20 mouse cellular contexts compared by ENCODE assay signal in the genomic region with DNA sequence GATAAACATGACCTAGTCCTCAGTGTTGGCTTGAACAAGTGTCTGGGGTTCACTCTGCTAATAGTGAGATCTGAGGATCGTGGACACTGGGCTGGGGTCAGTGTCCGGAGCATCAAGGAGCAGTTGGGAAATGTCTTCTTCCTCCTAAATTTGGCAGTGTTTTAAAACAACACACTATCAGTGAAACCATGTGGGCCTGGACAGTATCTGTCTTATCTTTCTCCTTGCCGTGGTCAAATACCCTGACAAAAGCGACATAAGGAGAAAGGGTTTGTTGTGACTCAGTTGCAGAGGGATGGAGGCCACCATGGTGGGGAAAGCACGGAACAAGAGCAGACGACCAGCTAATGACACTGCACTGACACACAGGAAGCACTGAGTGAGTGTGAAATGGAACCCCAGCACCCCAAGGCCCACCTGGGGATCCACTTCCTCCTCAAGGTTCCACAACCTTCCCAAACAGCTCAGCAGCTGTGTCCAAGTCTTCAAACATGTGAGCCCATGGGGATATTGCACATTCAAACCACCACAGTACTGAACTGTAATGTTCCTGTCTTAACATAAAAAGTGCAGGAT. TPM values are rescaled to one million over a fixed set of nuclear protein-coding genes. Genes with fewer than 3 reads are reported as not detected.
DNase-seq lines count a peak whose midpoint lies in the region; ATAC-seq and TF ChIP-seq lines count a peak whose summit lies in the region.
"Had no signal": no experiment of that assay in that cellular context is flagged by ENCODE, and none has a peak within 500 bp of the region (broad histone marks: within the 10 kb centered on the region; RNA-seq: fewer than 3 reads in every experiment).

No protein-coding gene starts in this region.

- no peak for TF ChIP-seq CTCF in CH12.LX (conservative IDR thresholded peaks at IDR 0.05 in 1 of 2, IDR thresholded peaks at IDR 0.05 in 1 of 2; ENCODE audit: low read depth in 2 of 2, low read length in 2 of 2)
- no peak for TF ChIP-seq CTCF in liver, postnatal 0 days (IDR thresholded peaks at IDR 0.05; ENCODE audit: low read depth)

- 0 out of 2 replicates have a peak, but pooled peaks cover 2% of the 10 kb centered on the region for H3K79me2 ChIP-seq in CH12.LX (replicated peaks; ENCODE audit: control insufficient read depth, extremely low read depth, insufficient read depth, poor library complexity, severe bottlenecking)

- H3K4me2 ChIP-seq in liver, embryonic 13.5 days = no peak overlapping the region
- H3K4me2 ChIP-seq in liver, embryonic 11.5 days = no peak overlapping the region
- H3K4me2 ChIP-seq in CH12.LX (ENCODE audit: insufficient read depth, low read depth, poor library complexity, severe bottlenecking) = no peak overlapping the region
- H3K4me2 ChIP-seq in liver, postnatal 0 days (ENCODE audit: low read depth, low read length) = no peak overlapping the region
- H3K4me2 ChIP-seq: embryonic facial prominence, embryonic 12.5 days; forebrain, embryonic 15.5 days; heart, embryonic 12.5 days; hindbrain, embryonic 15.5 days had no signal

- H3K9ac ChIP-seq in liver, embryonic 13.5 days = peak overlapping the region; percentile 24; the same call in 1 of the 2 replicates
- H3K9ac ChIP-seq in liver, embryonic 11.5 days (ENCODE audit: low read depth, low read length) = no peak overlapping the region
- H3K9ac ChIP-seq in CH12.LX (ENCODE audit: insufficient read depth, low read depth) = no peak overlapping the region
- H3K9ac ChIP-seq in liver, postnatal 0 days (replicated peaks) = no peak overlapping the region
- H3K9ac ChIP-seq: embryonic facial prominence, embryonic 12.5 days; forebrain, embryonic 15.5 days; heart, embryonic 12.5 days; hindbrain, embryonic 15.5 days had no signal

- no peak for DNase-seq in liver, embryonic 13.5 days
- DNase-seq in liver, embryonic 11.5 days (ENCODE audit: low spot score) = no peak
- DNase-seq in 416B (ENCODE audit: low read depth) = peak; percentile 52
- peak; percentile 45 for DNase-seq in CH12.LX (ENCODE audit: extremely low read depth)
- DNase-seq in liver, postnatal 0 days = no peak
- DNase-seq in layer of hippocampus, adult 18-20 months (ENCODE audit: low spot score in 2 of 2) = no peak
- no peak for DNase-seq in gastrocnemius, postnatal 25 days
- DNase-seq: adrenal gland, adult 8-10 months; cerebellum, adult 11-12 months; cerebellum, adult 9-10 months; cerebellum, postnatal 25 days; gastrocnemius, postnatal 10 days; heart, postnatal 36 days had no signal

- H3K27me3 ChIP-seq in liver, embryonic 13.5 days = no peaks in the 10 kb centered on the region
- no peaks in the 10 kb centered on the region for H3K27me3 ChIP-seq in liver, embryonic 11.5 days (replicated peaks; ENCODE audit: control insufficient read depth, insufficient read depth, low read length)
- H3K27me3 ChIP-seq in CH12.LX (replicated peaks) = no peaks in the 10 kb centered on the region
- H3K27me3 ChIP-seq in liver, postnatal 0 days (ENCODE audit: insufficient read depth, low read length) = no peaks in the 10 kb centered on the region
- H3K27me3 ChIP-seq: embryonic facial prominence, embryonic 12.5 days; forebrain, embryonic 15.5 days; heart, embryonic 12.5 days; hindbrain, embryonic 15.5 days; Patski had no signal

- no peak for TF ChIP-seq RAD21 in CH12.LX (IDR thresholded peaks at IDR 0.05; ENCODE audit: low read depth, low read length)

- in situ Hi-C loops in CH12.LX (cut with MboI; ENCODE audit: low pct_ligation_motif_present, low pct_unique_long_range_greater_than_20kb, low sequenced_read_pairs) = no loop called here

- no peaks in the 10 kb centered on the region for H3K9me3 ChIP-seq in liver, embryonic 13.5 days (replicated peaks)
- H3K9me3 ChIP-seq in liver, embryonic 11.5 days (ENCODE audit: control insufficient read depth, low read length) = no peaks in the 10 kb centered on the region
- no peaks in the 10 kb centered on the region for H3K9me3 ChIP-seq in CH12.LX (replicated peaks; ENCODE audit: low read length)
- H3K9me3 ChIP-seq in liver, postnatal 0 days (ENCODE audit: low read length) = no peaks in the 10 kb centered on the region
- H3K9me3 ChIP-seq: embryonic facial prominence, embryonic 12.5 days; forebrain, embryonic 15.5 days; heart, embryonic 12.5 days; hindbrain, embryonic 15.5 days had no signal

- no peak overlapping the region; the same call in 1 of the 2 replicates for H3K27ac ChIP-seq in liver, embryonic 13.5 days
- no peak overlapping the region for H3K27ac ChIP-seq in liver, embryonic 11.5 days (ENCODE audit: low read depth, low read length)
- peak overlapping the region; percentile 27 for H3K27ac ChIP-seq in CH12.LX (ENCODE audit: insufficient read depth, low read depth)
- H3K27ac ChIP-seq in liver, postnatal 0 days (ENCODE audit: low read depth) = no peak overlapping the region
- H3K27ac ChIP-seq: embryonic facial prominence, embryonic 12.5 days; forebrain, embryonic 15.5 days; hindbrain, embryonic 15.5 days had no signal

- TF ChIP-seq EP300 in CH12.LX (IDR thresholded peaks at IDR 0.05; ENCODE audit: low read length) = 0 out of 2 replicates have a peak, but pooled peaks have one; percentile 48
- 0 out of 2 replicates have a peak, but pooled peaks have one; percentile 11 for TF ChIP-seq EP300 in liver, postnatal 0 days (IDR thresholded peaks at IDR 0.05; ENCODE audit: low read depth)

- 22% methylated on average over 6 of the region's 6 CpGs for WGBS in liver, embryonic 13.5 days (ENCODE audit: insufficient replicate concordance)
- WGBS in liver, embryonic 11.5 days = 38% methylated on average over 6 of the region's 6 CpGs
- whole genome bisulfite sequencing in liver, postnatal 0 days (ENCODE audit: insufficient replicate concordance) = 42% methylated on average over 6 of the region's 6 CpGs

- H3K4me1 ChIP-seq in liver, embryonic 13.5 days (replicated peaks) = peaks cover 41% of the 10 kb centered on the region
- H3K4me1 ChIP-seq in liver, embryonic 11.5 days (replicated peaks; ENCODE audit: control insufficient read depth, insufficient read depth, low read length) = peaks cover 17% of the 10 kb centered on the region
- peaks cover 13 to 77% of the 10 kb centered on the region in 2 experiments for H3K4me1 ChIP-seq in CH12.LX (ENCODE audit: control insufficient read depth in 1 of 2, insufficient read depth in 2 of 2)
- peaks cover 34% of the 10 kb centered on the region for H3K4me1 ChIP-seq in liver, postnatal 0 days (ENCODE audit: insufficient read depth)

- ATAC-seq in liver, embryonic 13.5 days (ENCODE audit: low read depth) = no peak
- ATAC-seq in liver, embryonic 11.5 days (replicated peaks; ENCODE audit: low FRiP score) = no peak
- no peak for ATAC-seq in liver, postnatal 0 days
- ATAC-seq: activated CD4-positive, CD25-positive, alpha-beta regulatory T cell, adult 4 months; CD4-positive, CD25-positive, alpha-beta regulatory T cell, adult 4 months; forebrain, embryonic 15.5 days; Patski had no signal

- no peaks in the 10 kb centered on the region for H3K36me3 ChIP-seq in liver, embryonic 13.5 days
- no peaks in the 10 kb centered on the region for H3K36me3 ChIP-seq in liver, embryonic 11.5 days (ENCODE audit: control insufficient read depth, insufficient read depth, low read length)
- peaks cover 4 to 8% of the 10 kb centered on the region in 2 experiments for H3K36me3 ChIP-seq in CH12.LX (replicated peaks in 1 of 2; ENCODE audit: control insufficient read depth in 1 of 2, insufficient read depth in 1 of 2, low read length in 1 of 2)
- no peaks in the 10 kb centered on the region for H3K36me3 ChIP-seq in liver, postnatal 0 days (replicated peaks; ENCODE audit: insufficient read depth, low read length)
- H3K36me3 ChIP-seq: embryonic facial prominence, embryonic 12.5 days; forebrain, embryonic 15.5 days; heart, embryonic 12.5 days; hindbrain, embryonic 15.5 days had no signal

- dilution Hi-C loops in CH12.LX (cut with MboI; ENCODE audit: extremely low pct_ligation_motif_present, extremely low pct_unique_long_range_greater_than_20kb, low sequenced_read_pairs) = no loop called here

- no peak for TF ChIP-seq POLR2A in CH12.LX (IDR thresholded peaks at IDR 0.05; ENCODE audit: low read depth, low read length)

- no peak overlapping the region for H3K4me3 ChIP-seq in liver, embryonic 13.5 days (replicated peaks)
- no peak overlapping the region for H3K4me3 ChIP-seq in liver, embryonic 11.5 days (ENCODE audit: low read depth, low read length)
- peak overlapping the region in 1 of 3 experiments; percentile 9 for H3K4me3 ChIP-seq in CH12.LX (replicated peaks in 1 of 3; ENCODE audit: low read depth in 2 of 3, low read length in 2 of 3, poor library complexity in 1 of 3)
- no peak overlapping the region for H3K4me3 ChIP-seq in liver, postnatal 0 days (ENCODE audit: low read depth, low read length)
- H3K4me3 ChIP-seq: embryonic facial prominence, embryonic 12.5 days; forebrain, embryonic 15.5 days; heart, embryonic 12.5 days; hindbrain, embryonic 15.5 days had no signal

RNA-seq across cellular contexts. Expression of a gene that starts 50.2 kb away (rescaled TPM):
- 0.08 and 0.14 TPM in 2 replicates for polyA plus RNA-seq in liver, embryonic 13.5 days (2015; fragmentation: Nextera tagmentation; extraction: Ambion mirVana)
- polyA plus RNA-seq in liver, embryonic 11.5 days (2014; fragmentation: Nextera tagmentation; extraction: Ambion mirVana) = 0.26 and 0.34 TPM in 2 replicates
- total RNA-seq in CH12.LX (2012; rRNA removed) = 0.34 and 0.38 TPM in 2 replicates
- 0.05 and 0.26 TPM in 2 replicates for total RNA-seq in CH12.LX (2014; rRNA removed)
- polyA plus RNA-seq in CH12.LX (2012; ENCODE audit: insufficient read length, low read depth) = 0.33 and 0.41 TPM in 2 replicates
- 0.06 and 0.13 TPM in 2 replicates for polyA plus RNA-seq in liver, postnatal 0 days (2015; fragmentation: Nextera tagmentation; extraction: Ambion mirVana)
- 1 to 10 TPM; 1.1 to 1.2 TPM for total RNA-seq in layer of hippocampus, adult 18-20 months (2021)
- total RNA-seq in gastrocnemius, postnatal 25 days (2021) = under 1 TPM; 0.08 to 0.11 TPM
- polyA plus RNA-seq: activated CD4-positive, CD25-positive, alpha-beta regulatory T cell, adult 4 months; CD4-positive, CD25-positive, alpha-beta regulatory T cell, adult 4 months had no signal

RNA-seq across cellular contexts. Expression of a gene that starts 50.5 kb away (rescaled TPM):
- polyA plus RNA-seq in liver, embryonic 13.5 days (2015; fragmentation: Nextera tagmentation; extraction: Ambion mirVana) = 1.2 TPM in 2 replicates
- polyA plus RNA-seq in liver, embryonic 11.5 days (2014; fragmentation: Nextera tagmentation; extraction: Ambion mirVana) = 2.8 and 3.1 TPM in 2 replicates
- total RNA-seq in CH12.LX (2012; rRNA removed) (3.0 and 4.0 TPM in 2 replicates), CH12.LX (2014; rRNA removed) (4.4 and 4.8 TPM in 2 replicates)
- polyA plus RNA-seq in CH12.LX (2012; ENCODE audit: insufficient read length, low read depth) = 12.5 and 13.8 TPM in 2 replicates
- 1.2 and 1.4 TPM in 2 replicates for polyA plus RNA-seq in liver, postnatal 0 days (2015; fragmentation: Nextera tagmentation; extraction: Ambion mirVana)
- 10 to 100 TPM; 39.9 to 42.0 TPM for total RNA-seq in layer of hippocampus, adult 18-20 months (2021)
- 10 to 100 TPM; 10.5 to 11.6 TPM for total RNA-seq in gastrocnemius, postnatal 25 days (2021)

RNA-seq across cellular contexts. Expression of a gene that starts 58.5 kb away (rescaled TPM):
- 9.4 and 10.9 TPM in 2 replicates for polyA plus RNA-seq in liver, embryonic 13.5 days (2015; fragmentation: Nextera tagmentation; extraction: Ambion mirVana)
- 26.0 and 30.2 TPM in 2 replicates for polyA plus RNA-seq in liver, embryonic 11.5 days (2014; fragmentation: Nextera tagmentation; extraction: Ambion mirVana)
- 8.5 and 10.1 TPM in 2 replicates for total RNA-seq in CH12.LX (2012; rRNA removed)
- 4.4 and 5.7 TPM in 2 replicates for total RNA-seq in CH12.LX (2014; rRNA removed)
- polyA plus RNA-seq in CH12.LX (2012; ENCODE audit: insufficient read length, low read depth) = 24.4 and 29.1 TPM in 2 replicates
- 5.7 and 6.5 TPM in 2 replicates for polyA plus RNA-seq in liver, postnatal 0 days (2015; fragmentation: Nextera tagmentation; extraction: Ambion mirVana)
- total RNA-seq in layer of hippocampus, adult 18-20 months (2021) = 10 to 100 TPM; 82.2 to 92.2 TPM
- total RNA-seq in gastrocnemius, postnatal 25 days (2021) = 10 to 100 TPM; 12.6 to 13.5 TPM

Comparison
In these comparisons a context has a peak if more than half of its experiments do, and no peak if none do; other contexts are left out.
1. DNase-seq: peak in 416B (single experiment) and CH12.LX (single experiment); none in liver, embryonic 13.5 days (single experiment), liver, embryonic 11.5 days (single experiment), liver, postnatal 0 days (single experiment), layer of hippocampus, adult 18-20 months (0 of 2) and gastrocnemius, postnatal 25 days (single experiment).